Mouse (Mus musculus) frontal cortex, postnatal 36 days (tissue): ENCODE measurements around the gene Sprtn.
A peak's percentile ranks its signal among the peaks of the same experiment; 100 is the strongest.

Source experiments
- DNase-seq, 2 experiments: peaks; one replicate each; pipeline ENCODE4 v3.0.0; 2022; ENCODE audit warnings: low spot score in 2 of 2

Sprtn gene

GRCm38 (mm10) chr8:124897386-124898250, at the start of gene Sprtn, which contains the start of gene Exoc8:
Gene Sprtn (plus strand): TSS chr8:124897886.
Gene Exoc8 (minus strand): TSS chr8:124897705.
- peak; percentile 98 for DNase-seq

GRCm38 (mm10) chr8:124853511-124853910, 44.2 kb upstream of the Sprtn start:
- DNase-seq, result no peak

- no peak for DNase-seq
These were observed 38.2 kb upstream of the Sprtn start for GRCm38 (mm10) chr8:124859466-124859865.

GRCm38 (mm10) chr8:124860188-124860587, 37.5 kb upstream of the Sprtn start:
- no peak for DNase-seq

GRCm38 (mm10) chr8:124862321-124863162, 35.1 kb upstream of the Sprtn start, which contains the start of the genes Gnpat and 2810004N23Rik:
Gene Gnpat (plus strand): TSS chr8:124863033.
Gene 2810004N23Rik (minus strand): TSS chr8:124863120.
- DNase-seq, result peak; percentile 94 to 97

GRCm38 (mm10) chr8:124863163-124863677, 34.5 kb upstream of the Sprtn start:
- DNase-seq, result no peak

GRCm38 (mm10) chr8:124863729-124864128, 34.0 kb upstream of the Sprtn start:
- no peak for DNase-seq

- no peak for DNase-seq
These were observed 31.0 kb upstream of the Sprtn start for GRCm38 (mm10) chr8:124866669-124867068.

GRCm38 (mm10) chr8:124867126-124867525, 30.6 kb upstream of the Sprtn start:
- no peak for DNase-seq

- no peak for DNase-seq
These were observed 28.0 kb upstream of the Sprtn start for GRCm38 (mm10) chr8:124869708-124870107.

GRCm38 (mm10) chr8:124871474-124871873, 26.2 kb upstream of the Sprtn start:
- DNase-seq, result no peak

- DNase-seq, result no peak
These were observed 25.6 kb upstream of the Sprtn start for GRCm38 (mm10) chr8:124872081-124872480.

- DNase-seq, result no peak
These were observed 25.0 kb upstream of the Sprtn start for GRCm38 (mm10) chr8:124872690-124873089.

GRCm38 (mm10) chr8:124878141-124878540, 19.5 kb upstream of the Sprtn start:
- DNase-seq, result no peak

GRCm38 (mm10) chr8:124878946-124879526, 18.6 kb upstream of the Sprtn start:
- DNase-seq, result no peak

- DNase-seq, result no peak
These were observed 9.3 kb upstream of the Sprtn start for GRCm38 (mm10) chr8:124888385-124888784.

- DNase-seq, result no peak
These were observed 5.1 kb upstream of the Sprtn start for GRCm38 (mm10) chr8:124892596-124892995.

GRCm38 (mm10) chr8:124896010-124896631, 1.6 kb upstream of the Sprtn start:
- no peak for DNase-seq

GRCm38 (mm10) chr8:124896632-124897385, 877 bp upstream of the Sprtn start:
- DNase-seq, result peak; percentile 64

- DNase-seq, result no peak
These were observed 692 bp downstream of the Sprtn start for GRCm38 (mm10) chr8:124898251-124898905.
